Mouse (Mus musculus) hindbrain, embryonic 16.5 days (tissue): Measurements from ENCODE around the gene Gm45713. TPM values are rescaled to one million over a fixed set of nuclear protein-coding genes. Genes with fewer than 3 reads are reported as not detected.
"Not testable (repeated sequence)": the region's sequence is repeated elsewhere in the genome, so short reads cannot be mapped to it uniquely, and the experiment has no call there.

Experiments used
- ATAC-seq: fragments of 200-750 bp; cut with Nextera tagmentation; 2 replicates; pipeline ENCODE4 v1.8.0; 2017; ENCODE audit warnings: moderate TSS enrichment, moderate library complexity
- H3K27ac ChIP-seq: fragments of 300-500 bp; sonication (generic); 2 replicates; pipeline ENCODE4 v1.5.1; 2014; ENCODE audit warnings: low read depth, mild to moderate bottlenecking, control low read depth, low read length, moderate library complexity
- H3K27me3 ChIP-seq: fragments of 300-500 bp; sonication (generic); replicated peaks from 2 replicates; pipeline ENCODE4 v1.6.1; 2014; ENCODE audit warnings: low read length; ENCODE audit not compliant: control insufficient read depth, insufficient read depth
- H3K36me3 ChIP-seq: fragments of 300-500 bp; sonication (generic); 2 replicates; pipeline ENCODE4 v1.6.1; 2014; ENCODE audit warnings: mild to moderate bottlenecking, low read length, moderate library complexity, mixed read lengths; ENCODE audit not compliant: control insufficient read depth, insufficient read depth
- H3K4me1 ChIP-seq: fragments of 300-500 bp; sonication (generic); 2 replicates; pipeline ENCODE4 v1.6.1; 2014; ENCODE audit warnings: low read depth, low read length; ENCODE audit not compliant: control insufficient read depth, insufficient read depth
- H3K4me2 ChIP-seq: fragments of 300-500 bp; sonication (generic); 2 replicates; pipeline ENCODE4 v1.6.1; 2014; ENCODE audit warnings: mild to moderate bottlenecking, low read length, control low read depth, moderate library complexity
- H3K4me3 ChIP-seq: fragments of 300-500 bp; sonication (generic); 2 replicates; pipeline ENCODE4 v1.5.1; 2014; ENCODE audit warnings: mild to moderate bottlenecking, low read length, control low read depth, moderate library complexity
- H3K9ac ChIP-seq: fragments of 300-500 bp; sonication (generic); 2 replicates; pipeline ENCODE4 v1.6.1; 2014; ENCODE audit warnings: low read depth, mild to moderate bottlenecking, control low read depth, low read length, moderate library complexity
- H3K9me3 ChIP-seq: fragments of 300-500 bp; sonication (generic); 2 replicates; pipeline ENCODE4 v1.6.1; 2014; ENCODE audit warnings: mild to moderate bottlenecking, low read length, moderate library complexity; ENCODE audit not compliant: control insufficient read depth
- WGBS: fragments of 180-500 bp; shearing (Covaris S2); extraction: QIAGEN DNeasy Blood & Tissue Kit; methylation state at CpG from one replicate; pipeline ENCODE4 v1.1.7; 2014; 5-methylcytosine and 5-hydroxymethylcytosine counted together
- polyA plus RNA-seq: library from polyadenylated mRNA; unstranded; fragments of >200 nt; fragmentation: Nextera tagmentation; extraction: Ambion mirVana; gene quantifications from 2 replicates; pipeline ENCODE4 v1.2.1, GENCODE M21; 2015

Gm45713 gene
- polyA plus RNA-seq, 1 experiment from 2014 or later = 0.16 TPM

DNA sequence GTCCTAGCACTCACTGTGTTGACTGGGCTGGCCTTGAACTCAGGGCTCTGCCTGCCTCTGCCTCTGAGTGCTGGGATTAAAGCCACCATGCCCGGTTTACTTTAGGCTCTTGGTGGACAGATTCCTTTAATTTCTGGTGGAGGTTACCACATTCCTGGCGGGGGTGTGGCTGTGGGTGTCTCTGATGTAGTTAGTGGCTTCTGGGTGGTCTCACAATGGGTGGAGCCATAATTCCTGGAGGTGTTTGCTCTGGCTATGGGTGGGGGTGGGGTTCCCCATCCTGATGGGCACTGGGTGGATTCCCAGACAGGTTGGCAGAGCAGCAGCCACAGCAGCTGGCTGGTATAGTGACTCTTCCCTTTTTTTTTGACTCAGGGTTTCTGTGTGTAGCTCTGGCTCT, 24.1 kb downstream of the Gm45713 start:
- Histone ChIP-seq H3K36me3 (no peaks in the 10 kb centered on the region), H3K27ac (no peak overlapping the region), H3K4me3 (no peak overlapping the region), H3K27me3 (no peaks in the 10 kb centered on the region), H3K9me3 (no peaks in the 10 kb centered on the region), H3K4me1 (no peaks in the 10 kb centered on the region), H3K4me2 (no peak overlapping the region), H3K9ac (no peak overlapping the region)
- no peak for ATAC-seq
- 72% methylated on average over 2 of the region's 2 CpGs for WGBS

DNA sequence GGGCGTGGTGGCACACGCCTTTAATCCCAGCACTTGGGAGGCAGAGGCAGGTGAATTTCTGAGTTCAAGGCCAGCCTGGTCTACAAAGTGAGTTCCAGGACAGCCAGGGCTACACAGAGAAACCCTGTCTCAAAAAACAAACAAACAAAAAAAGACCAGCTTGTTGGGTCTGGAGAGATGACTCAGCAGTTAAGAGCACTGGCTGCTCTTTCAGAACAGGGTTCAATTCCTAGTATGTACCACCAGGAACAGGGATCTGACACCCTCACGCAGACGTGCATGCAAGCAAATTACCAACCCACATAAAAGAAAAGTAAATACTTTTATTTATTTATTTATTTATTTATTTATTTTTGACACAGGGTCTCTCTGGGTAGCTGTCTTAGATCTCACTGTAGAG, 25.9 kb downstream of the Gm45713 start:
- WGBS = 90% methylated on average over 4 of the region's 4 CpGs

DNA sequence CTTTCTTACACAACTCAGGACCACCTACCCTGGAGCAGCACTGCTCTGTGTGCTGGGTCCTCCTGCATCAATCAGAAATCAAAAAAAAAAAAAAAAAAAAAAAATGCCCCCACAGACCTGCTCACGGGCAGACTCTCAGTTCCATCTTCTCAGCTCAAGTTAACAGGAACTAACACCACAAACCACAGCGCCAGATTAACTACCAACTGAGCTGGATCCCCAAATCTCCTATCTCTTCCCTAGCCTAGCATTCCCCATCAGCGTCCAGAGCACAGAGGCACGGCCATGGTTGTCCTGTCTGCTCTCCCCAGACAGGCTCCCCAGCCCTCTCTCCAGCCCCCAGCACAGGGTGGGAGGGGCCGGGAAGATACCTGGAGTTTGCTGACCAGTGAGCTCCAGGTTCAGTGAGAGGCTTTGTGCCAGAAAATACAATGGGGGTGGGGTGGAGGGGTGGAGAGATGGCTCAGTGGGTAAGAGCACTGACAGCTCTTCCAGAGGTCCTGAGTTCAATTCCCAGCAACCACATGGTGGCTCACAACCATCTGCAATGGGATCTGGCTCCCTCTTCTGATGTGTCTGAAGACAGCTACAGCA, 28.9 kb downstream of the Gm45713 start:
- H3K4me3 ChIP-seq = no peak overlapping the region
- no peak overlapping the region for H3K9ac ChIP-seq
- H3K4me1 ChIP-seq = no peaks in the 10 kb centered on the region
- H3K36me3 ChIP-seq = no peaks in the 10 kb centered on the region
- no peak for ATAC-seq
- H3K9me3 ChIP-seq = no peaks in the 10 kb centered on the region
- no peak overlapping the region for H3K27ac ChIP-seq
- 54% methylated on average over 5 of the region's 5 CpGs for WGBS
- no peaks in the 10 kb centered on the region for H3K27me3 ChIP-seq
- no peak overlapping the region for H3K4me2 ChIP-seq

More for the DNA sequence above, 25.9 kb downstream of the Gm45713 start:
- H3K4me2 ChIP-seq, H3K9ac ChIP-seq, H3K27ac ChIP-seq, H3K4me1 ChIP-seq, H3K27me3 ChIP-seq, H3K36me3 ChIP-seq, H3K4me3 ChIP-seq, ATAC-seq, H3K9me3 ChIP-seq: not testable (repeated sequence)

- Histone ChIP-seq H3K36me3 (no peaks in the 10 kb centered on the region), H3K9ac (no peak overlapping the region), H3K4me3 (no peak overlapping the region), H3K4me1 (no peaks in the 10 kb centered on the region), H3K27me3 (no peaks in the 10 kb centered on the region), H3K9me3 (no peaks in the 10 kb centered on the region), H3K4me2 (no peak overlapping the region), H3K27ac (no peak overlapping the region)
- no peak for ATAC-seq
- WGBS = 21% methylated on average over 6 of the region's 6 CpGs
These were observed 29.6 kb downstream of the Gm45713 start for GRCm38 (mm10) chr7:45106441-45106840.

- ATAC-seq = no peak
- Histone ChIP-seq H3K4me1 (no peaks in the 10 kb centered on the region), H3K36me3 (no peaks in the 10 kb centered on the region), H3K9ac (no peak overlapping the region), H3K27me3 (no peaks in the 10 kb centered on the region), H3K4me2 (no peak overlapping the region), H3K9me3 (no peaks in the 10 kb centered on the region), H3K27ac (no peak overlapping the region), H3K4me3 (no peak overlapping the region)
- 79% methylated on average over 8 of the region's 8 CpGs for WGBS
These were observed 30.5 kb downstream of the Gm45713 start for GRCm38 (mm10) chr7:45105491-45105890.

- Histone ChIP-seq H3K4me3 (no peak overlapping the region), H3K27me3 (no peaks in the 10 kb centered on the region), H3K4me1 (no peaks in the 10 kb centered on the region), H3K27ac (no peak overlapping the region), H3K36me3 (no peaks in the 10 kb centered on the region), H3K9me3 (no peaks in the 10 kb centered on the region), H3K9ac (no peak overlapping the region), H3K4me2 (no peak overlapping the region)
- 81% methylated on average over 5 of the region's 5 CpGs for WGBS
- no peak for ATAC-seq
These were observed 31.1 kb downstream of the Gm45713 start for GRCm38 (mm10) chr7:45104941-45105340.

- H3K4me2 ChIP-seq = peak within 1 kb of the TSS; percentile 24
- WGBS = 64% methylated on average over 7 of the region's 7 CpGs
- H3K4me1 ChIP-seq = no peaks in the 10 kb centered on the region
- H3K9me3 ChIP-seq = no peaks in the 10 kb centered on the region
- peak within 1 kb of the TSS; percentile 63; the same call in 1 of the 2 replicates for H3K27ac ChIP-seq
- peak within 1 kb of the TSS; percentile 18 for H3K4me3 ChIP-seq
- no peak within 1 kb of the TSS; the same call in none of the 2 replicates for H3K9ac ChIP-seq
- ATAC-seq = peak; percentile 79
- no peaks in the 10 kb centered on the region for H3K27me3 ChIP-seq
- no peaks in the 10 kb centered on the region for H3K36me3 ChIP-seq
These were observed 32.3 kb downstream of the Gm45713 start, which contains the start of gene Fcgrt for GRCm38 (mm10) chr7:45103652-45104180. Gene Fcgrt (minus strand): TSS chr7:45103851.

DNA sequence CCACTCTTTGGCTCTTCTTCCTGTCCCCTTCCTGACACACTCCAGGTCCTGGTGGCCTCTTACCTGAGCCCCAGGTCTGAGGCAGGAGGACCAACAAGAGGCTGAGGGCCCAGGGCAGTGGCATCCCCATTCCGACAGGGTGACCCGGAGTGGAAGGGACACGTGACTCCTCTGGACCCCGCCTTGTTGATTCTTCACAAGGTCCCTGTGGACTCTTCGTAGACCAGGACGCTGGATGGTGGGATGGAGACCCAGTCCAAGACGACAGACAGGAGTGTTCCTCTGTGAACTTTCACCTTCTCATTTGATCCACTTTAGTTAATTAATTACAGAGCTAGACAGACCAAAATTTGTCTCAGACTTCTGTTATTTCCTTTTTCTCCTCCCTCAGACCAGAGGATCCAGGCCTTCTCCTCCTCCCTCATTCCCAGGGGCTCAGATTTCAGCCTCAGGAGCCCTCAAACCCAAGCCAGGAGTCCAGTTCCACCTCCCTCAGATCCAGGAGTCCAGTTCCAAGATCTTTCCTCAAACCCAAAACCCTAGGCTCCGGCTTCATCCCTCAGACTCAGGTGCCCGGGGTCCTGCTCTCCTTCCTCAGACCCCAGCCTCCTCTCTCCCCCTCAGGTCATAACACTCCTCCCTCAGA, 33.0 kb downstream of the Gm45713 start:
- Histone ChIP-seq H3K9ac (no peak overlapping the region; the same call in 1 of the 2 replicates), H3K4me1 (no peaks in the 10 kb centered on the region), H3K4me2 (peak overlapping the region; percentile 24), H3K4me3 (peak overlapping the region; percentile 18), H3K9me3 (no peaks in the 10 kb centered on the region), H3K36me3 (no peaks in the 10 kb centered on the region), H3K27me3 (no peaks in the 10 kb centered on the region), H3K27ac (peak overlapping the region; percentile 63; the same call in 1 of the 2 replicates)
- 79% methylated on average over 9 of the region's 9 CpGs for WGBS
- no peak for ATAC-seq

DNA sequence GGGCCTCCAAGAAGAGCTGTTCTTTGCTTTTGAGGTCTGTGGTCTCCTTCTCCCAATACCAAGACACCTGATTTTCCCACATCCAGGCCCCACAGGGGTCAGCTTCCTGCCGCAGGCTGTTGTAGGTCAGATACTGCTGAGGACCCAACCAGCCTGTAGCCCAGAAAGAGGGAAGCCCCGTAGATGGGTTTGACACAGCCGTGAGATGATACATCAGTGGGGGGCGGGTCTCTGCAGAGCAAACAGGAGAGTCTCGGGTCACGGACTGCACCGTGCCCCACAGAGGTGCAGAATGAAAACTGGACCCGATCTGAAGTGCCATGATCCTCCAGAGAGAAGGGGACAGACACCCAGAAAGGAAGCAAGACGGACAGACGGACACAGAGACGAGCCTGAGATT, 33.6 kb downstream of the Gm45713 start:
- no peaks in the 10 kb centered on the region for H3K9me3 ChIP-seq
- H3K4me2 ChIP-seq = peak overlapping the region; percentile 24
- H3K4me1 ChIP-seq = no peaks in the 10 kb centered on the region
- H3K4me3 ChIP-seq = no peak overlapping the region; the same call in 1 of the 2 replicates
- no peak overlapping the region for H3K27ac ChIP-seq
- no peak for ATAC-seq
- no peaks in the 10 kb centered on the region for H3K27me3 ChIP-seq
- no peaks in the 10 kb centered on the region for H3K36me3 ChIP-seq
- 86% methylated on average over 11 of the region's 11 CpGs for WGBS
- H3K9ac ChIP-seq = no peak overlapping the region
